Mouse (Mus musculus) brain, embryonic 14.5 days (tissue): ENCODE results near the gene Iglon5.

Experiments used
- CTCF ChIP-seq: fragments of 200-500 bp; IDR thresholded peaks from 2 replicates; pipeline ENCODE4 v1.5.1; 2012; ENCODE audit warnings: inconsistent platforms, mild to moderate bottlenecking, moderate library complexity, borderline replicate concordance; ENCODE audit not compliant: insufficient read depth, insufficient read length; ENCODE audit errors: extremely low read depth
- POLR2A ChIP-seq: fragments of 200-500 bp; IDR thresholded peaks from 2 replicates; pipeline ENCODE4 v1.6.1; 2012; ENCODE audit warnings: mild to moderate bottlenecking, inconsistent platforms, borderline replicate concordance; ENCODE audit not compliant: poor library complexity, insufficient read depth, insufficient read length, severe bottlenecking; ENCODE audit errors: extremely low read depth

- TF ChIP-seq POLR2A (no peak), CTCF (peak; percentile 72)
Measured at GRCm38 (mm10) chr7:43470373-43470772, 19.5 kb downstream of the Iglon5 start.
